Mouse (Mus musculus) gonadal fat pad, adult 2 months (tissue): ENCODE measurements at regions not wholly inside any gene's neighbourhood (a gene's known extent, or its start where the extent isn't known, plus 50 kb on each side); places are given as distances from the start of the nearest gene placed in this dataset.

Source experiments
- DNase-seq: peaks from one replicate; pipeline ENCODE4 v3.0.0-alpha.2; 2012; ENCODE audit warnings: low read depth

GRCm38 (mm10) chr15:68445341-68445740 lies 1944.6 kb upstream of the Lrrc6 start:
- DNase-seq = no peak

DNA sequence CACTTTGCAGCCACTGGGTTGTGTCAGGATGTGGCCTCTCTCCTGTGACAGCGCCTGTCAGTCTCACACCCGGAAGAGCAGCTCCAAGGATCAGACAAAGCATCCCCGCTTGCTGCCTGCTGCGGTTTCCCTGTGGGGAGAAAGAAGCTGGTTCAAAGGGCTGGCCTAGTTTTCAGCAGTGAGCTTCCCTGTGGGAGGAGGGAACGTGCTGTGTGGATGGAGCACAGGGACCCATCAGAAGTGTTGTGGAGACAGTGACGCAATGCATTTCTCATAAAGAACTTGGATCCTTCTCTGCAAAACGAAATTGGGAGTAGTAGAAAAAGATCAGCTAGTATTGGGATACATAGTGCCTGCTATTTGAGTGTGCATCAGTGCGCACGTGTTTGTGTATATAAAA lies 1939.9 kb upstream of the Lrrc6 start:
- DNase-seq = no peak

DNA sequence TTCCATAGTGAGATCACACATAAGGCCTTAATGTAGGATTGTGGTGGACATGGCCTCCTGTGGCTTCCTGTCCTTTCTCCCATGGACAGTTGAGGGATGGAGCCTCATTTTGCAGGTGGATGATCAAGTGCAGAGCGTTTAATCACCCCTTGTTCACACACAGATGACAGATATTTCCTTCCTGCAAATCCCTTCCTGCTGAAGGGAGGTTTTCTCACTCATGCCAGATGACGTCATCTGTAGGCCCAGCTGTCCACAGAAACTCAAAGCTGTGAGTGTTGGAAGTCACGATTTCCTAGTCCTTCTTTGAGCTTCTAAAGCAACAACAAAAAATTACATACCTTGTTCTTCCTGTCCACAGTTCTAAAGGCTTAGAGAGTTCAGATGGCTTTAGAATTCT lies 1935.3 kb upstream of the Lrrc6 start:
- no peak for DNase-seq

DNA sequence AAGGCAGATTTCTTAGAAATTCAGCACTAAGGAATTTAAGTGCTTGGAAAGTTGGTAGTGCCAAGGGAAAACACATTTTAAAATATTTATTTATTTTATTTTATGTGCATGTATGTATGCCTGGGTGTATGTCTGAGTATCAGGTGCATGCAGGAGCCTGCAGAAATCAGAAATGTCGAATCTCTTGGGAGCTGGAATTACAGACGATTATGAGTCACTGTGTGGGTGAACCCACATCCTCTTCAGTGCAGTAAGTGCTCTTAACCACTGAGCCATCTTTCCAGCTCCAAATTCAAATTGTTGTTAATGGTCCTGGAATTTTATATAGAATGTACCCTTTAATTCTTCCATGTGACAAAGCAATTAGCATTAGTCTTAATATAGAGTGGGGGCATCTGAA lies 1930.5 kb upstream of the Lrrc6 start:
- DNase-seq = no peak

- DNase-seq = no peak
These were observed 1929.8 kb upstream of the Lrrc6 start for GRCm38 (mm10) chr15:68430486-68430885.

DNA sequence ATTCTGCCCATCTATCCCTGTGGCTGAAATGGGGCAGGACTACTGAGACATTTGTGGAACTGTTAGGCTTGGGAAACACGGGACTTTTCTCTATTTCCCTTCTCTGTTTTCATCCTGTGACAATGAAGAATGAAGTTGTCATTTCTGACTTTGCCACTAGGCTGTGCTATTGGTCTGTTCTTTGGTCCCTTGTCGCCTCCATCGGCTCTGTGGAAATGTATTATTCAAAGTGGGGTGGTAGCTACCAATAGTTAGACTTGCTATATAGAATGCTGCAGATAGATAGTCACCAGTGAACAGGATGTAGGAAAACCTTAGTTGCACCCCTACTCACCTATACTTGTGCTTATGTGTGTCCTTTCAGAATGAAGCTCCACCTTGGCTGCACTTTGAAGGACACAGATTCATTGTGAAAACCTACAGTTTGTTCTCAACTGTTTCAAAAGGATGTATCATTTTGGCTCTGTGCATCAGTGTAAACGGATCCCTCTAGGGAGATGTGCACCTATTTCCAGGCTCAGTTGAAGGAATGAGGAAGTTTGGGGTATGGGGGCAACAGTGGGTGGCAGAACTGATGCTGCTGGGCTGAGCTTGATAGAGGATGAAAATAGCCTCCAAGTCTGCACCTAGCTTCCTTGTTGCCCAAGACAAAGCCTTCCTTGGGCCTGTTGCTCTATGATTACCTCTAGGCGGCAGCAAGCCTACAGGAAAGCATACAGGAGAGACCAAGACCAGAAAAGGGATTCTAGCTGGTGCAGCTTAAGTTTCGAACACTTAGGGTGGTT lies 1927.9 kb upstream of the Lrrc6 start:
- no peak for DNase-seq

DNA sequence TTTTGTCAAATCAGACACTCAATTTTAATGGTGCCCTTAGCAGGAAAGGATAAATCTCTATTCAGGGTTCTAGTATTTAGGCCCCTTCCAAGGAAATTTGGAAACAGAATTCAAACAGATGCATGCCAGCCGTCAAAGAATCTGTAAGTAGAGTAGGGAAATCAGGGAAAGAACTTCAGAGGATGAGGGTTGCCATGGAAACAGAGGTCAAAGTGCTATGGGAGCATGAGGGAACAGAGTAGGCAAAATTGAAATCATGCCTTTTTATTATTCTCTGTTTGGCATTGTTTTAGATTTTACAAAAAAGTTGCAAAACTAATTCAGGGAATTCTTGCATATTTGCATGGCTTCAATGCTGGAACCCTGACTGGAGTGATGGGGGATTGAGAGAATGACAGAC lies 1916.4 kb upstream of the Lrrc6 start:
- no peak for DNase-seq

- no peak for DNase-seq
These were observed 1914.8 kb upstream of the Lrrc6 start for GRCm38 (mm10) chr15:68415401-68415925.

DNA sequence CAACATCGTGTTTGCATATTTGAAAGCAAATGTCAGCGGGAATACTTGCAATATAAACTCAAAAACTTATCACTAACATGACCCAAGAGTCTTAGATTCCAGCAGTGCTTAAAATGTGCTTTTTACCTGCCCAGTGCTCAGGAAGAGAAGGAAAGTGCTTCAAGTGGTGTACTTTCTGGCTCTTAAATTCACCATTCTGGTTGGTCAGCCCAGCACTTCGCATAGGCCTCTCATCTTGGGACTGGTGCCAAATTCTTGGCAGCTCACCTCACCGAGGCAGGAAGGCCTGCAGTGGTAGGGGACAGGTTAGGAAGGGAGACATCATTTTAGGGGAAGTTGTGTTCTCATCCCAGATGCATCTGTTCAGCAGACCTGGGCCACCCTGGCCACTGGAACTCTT lies 1913.3 kb upstream of the Lrrc6 start:
- no peak for DNase-seq

DNA sequence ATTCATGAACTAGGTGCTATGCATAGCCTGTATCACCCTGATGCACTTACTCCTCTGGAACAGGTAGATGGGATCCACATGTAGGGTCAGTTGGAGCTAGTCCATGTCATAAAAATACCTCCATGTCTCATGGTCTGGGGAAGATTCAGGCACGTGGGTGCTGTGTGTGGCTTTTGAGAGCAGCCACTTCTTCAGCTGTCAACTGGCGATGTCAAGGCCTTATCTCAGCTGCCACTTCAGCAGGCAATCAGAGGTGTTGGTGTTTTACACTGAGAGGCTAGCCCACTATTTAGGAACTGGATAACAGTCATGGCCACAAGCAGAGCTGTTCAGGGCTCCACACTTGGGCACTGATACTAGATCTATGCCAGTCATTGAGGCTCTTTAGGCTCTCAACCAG lies 1912.0 kb upstream of the Lrrc6 start:
- DNase-seq = no peak

GRCm38 (mm10) chr15:68412156-68412555 lies 1911.4 kb upstream of the Lrrc6 start:
- no peak for DNase-seq

GRCm38 (mm10) chr15:68403554-68404070 lies 1902.9 kb upstream of the Lrrc6 start:
- DNase-seq = no peak

DNA sequence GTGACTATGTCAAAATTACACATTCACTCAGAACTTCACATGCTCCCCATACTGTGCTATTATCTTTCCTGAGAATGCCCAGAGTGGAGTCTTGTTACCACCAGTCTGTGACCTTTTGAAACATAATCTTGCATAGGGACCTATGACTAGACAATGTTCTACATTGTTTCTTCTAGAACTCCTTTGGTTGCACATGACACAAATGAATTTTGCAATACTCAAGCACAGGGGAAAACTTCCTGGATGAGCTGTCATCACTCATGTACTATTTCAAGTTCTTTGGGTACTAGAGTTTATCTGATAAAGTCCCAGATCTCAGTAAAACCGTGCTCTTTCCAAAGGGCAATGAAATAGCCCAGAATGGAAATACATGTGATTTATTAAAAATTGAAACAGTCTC lies 1901.0 kb upstream of the Lrrc6 start:
- no peak for DNase-seq

DNA sequence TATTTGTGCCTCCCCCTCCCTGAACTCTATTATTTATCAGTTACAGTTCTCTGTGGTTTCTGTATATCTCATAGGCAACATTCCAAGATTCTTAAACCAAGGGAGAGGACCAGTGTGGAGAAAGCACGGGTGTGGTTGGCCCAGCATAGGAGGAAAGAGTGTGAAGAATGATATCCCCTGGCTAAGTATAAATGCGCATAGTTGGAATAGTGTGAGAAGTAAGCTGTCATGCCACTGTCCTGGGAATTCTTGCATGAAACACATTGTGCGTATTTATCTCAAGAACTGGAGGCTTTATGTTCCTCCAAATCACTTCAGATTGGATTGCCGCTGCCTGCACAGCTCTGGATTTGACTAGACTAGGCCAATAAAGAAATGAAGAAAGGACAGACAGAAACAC lies 1900.3 kb upstream of the Lrrc6 start:
- DNase-seq = no peak

GRCm38 (mm10) chr15:68396566-68396965 lies 1895.9 kb upstream of the Lrrc6 start:
- DNase-seq = no peak

GRCm38 (mm10) chr15:68394749-68395148 lies 1894.0 kb upstream of the Lrrc6 start:
- DNase-seq = no peak

DNA sequence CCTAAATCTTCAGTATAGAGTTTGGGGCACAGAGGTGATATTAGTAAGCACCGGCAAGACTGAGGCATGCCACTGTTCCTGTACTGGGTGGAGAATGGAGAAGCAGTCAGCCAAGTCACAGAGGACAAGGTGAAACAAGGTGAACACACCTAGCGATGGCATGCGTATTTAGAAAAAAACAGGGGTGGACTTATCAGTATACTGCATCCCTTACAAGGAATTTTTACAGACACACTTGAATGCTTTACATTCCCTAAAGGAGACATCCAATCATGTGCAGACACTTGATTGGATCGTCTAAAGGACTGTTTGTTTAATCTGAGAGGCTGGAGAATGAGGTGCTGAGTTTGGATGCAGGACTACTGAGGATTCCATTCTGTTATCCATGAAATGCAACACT lies 1893.4 kb upstream of the Lrrc6 start:
- DNase-seq = no peak

DNA sequence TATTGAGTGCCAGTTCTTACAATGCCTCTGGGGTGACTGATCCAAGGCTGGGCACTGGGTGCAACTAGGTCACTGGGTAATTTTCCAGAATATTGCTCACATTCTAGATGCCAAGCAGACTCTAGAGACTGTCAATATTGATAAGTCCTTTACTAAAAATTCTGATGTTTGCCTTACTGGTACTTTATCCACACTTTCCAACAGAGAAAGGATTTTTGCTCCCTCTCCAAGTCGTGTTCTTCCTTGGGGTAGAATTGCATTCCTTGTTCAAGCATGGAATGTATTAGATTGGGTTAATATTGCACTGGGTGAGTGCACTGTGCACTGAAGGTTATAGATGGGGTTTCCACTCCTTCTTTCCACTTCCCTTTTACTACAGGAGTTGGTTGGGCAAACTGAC lies 1891.0 kb upstream of the Lrrc6 start:
- no peak for DNase-seq

GRCm38 (mm10) chr15:68389855-68390254 lies 1889.1 kb upstream of the Lrrc6 start:
- DNase-seq = no peak

GRCm38 (mm10) chr15:68387349-68388065 lies 1886.8 kb upstream of the Lrrc6 start:
- DNase-seq = no peak

- no peak for DNase-seq
These were observed 1884.0 kb upstream of the Lrrc6 start for GRCm38 (mm10) chr15:68384571-68385335.

GRCm38 (mm10) chr15:68375166-68375565 lies 1874.5 kb upstream of the Lrrc6 start:
- no peak for DNase-seq
